Mouse (Mus musculus): ENCODE data around the gene Dgke. TPM values are rescaled to one million over a fixed set of nuclear protein-coding genes. Genes with fewer than 3 reads are reported as not detected.
"Not testable (repeated sequence)": the region's sequence is repeated elsewhere in the genome, so short reads cannot be mapped to it uniquely, and the experiment has no call there.

Gene Dgke
- polyA plus RNA-seq, 1 experiment from 2014 or later = 1.9 TPM

GRCm38 (mm10) chr11:89100403-89100802, 33.8 kb upstream of the Dgke start:
- WGBS = 1% methylated on average over 9 of the region's 9 CpGs
- Histone ChIP-seq H3K9ac (ENCODE audit: low read length) (no peak overlapping the region; the same call in 1 of the 2 replicates), H3K36me3 (ENCODE audit: control insufficient read depth, insufficient read depth, low read length) (no peaks in the 10 kb centered on the region), H3K4me1 (replicated peaks; ENCODE audit: control insufficient read depth, insufficient read depth) (0 out of 2 replicates have a peak, but pooled peaks cover 2% of the 10 kb centered on the region), H3K4me2 (replicated peaks; ENCODE audit: low read depth) (peak overlapping the region; percentile 58), H3K9me3 (ENCODE audit: control insufficient read depth, low read length) (no peaks in the 10 kb centered on the region), H3K27ac (replicated peaks) (no peak overlapping the region), H3K27me3 (ENCODE audit: control insufficient read depth, insufficient read depth, low read length) (no peaks in the 10 kb centered on the region), H3K4me3 (ENCODE audit: low read depth, low read length) (peak overlapping the region; percentile 35)
- DNase-seq (ENCODE audit: low spot score) = peak; percentile 89
- TF ChIP-seq CTCF (IDR thresholded peaks at IDR 0.05; ENCODE audit: low read depth) (peak; percentile 98), EP300 (optimal IDR thresholded peaks at IDR 0.05) (no peak)
- peak; percentile 95 for ATAC-seq (ENCODE audit: low FRiP score, low TSS enrichment)

- TF ChIP-seq CTCF (IDR thresholded peaks at IDR 0.05; ENCODE audit: low read depth) (no peak), EP300 (optimal IDR thresholded peaks at IDR 0.05) (no peak)
- Histone ChIP-seq H3K27me3 (ENCODE audit: control insufficient read depth, insufficient read depth, low read length) (no peaks in the 10 kb centered on the region), H3K36me3 (ENCODE audit: control insufficient read depth, insufficient read depth, low read length) (no peaks in the 10 kb centered on the region), H3K27ac (replicated peaks) (no peak overlapping the region), H3K4me3 (ENCODE audit: low read depth, low read length) (no peak overlapping the region), H3K4me2 (replicated peaks; ENCODE audit: low read depth) (no peak overlapping the region), H3K9ac (ENCODE audit: low read length) (no peak overlapping the region), H3K9me3 (ENCODE audit: control insufficient read depth, low read length) (no peaks in the 10 kb centered on the region), H3K4me1 (replicated peaks; ENCODE audit: control insufficient read depth, insufficient read depth) (0 out of 2 replicates have a peak, but pooled peaks cover 2% of the 10 kb centered on the region)
- 68% methylated on average over 6 of the region's 6 CpGs for WGBS
- ATAC-seq (ENCODE audit: low FRiP score, low TSS enrichment) (no peak), DNase-seq (ENCODE audit: low spot score) (no peak)
These were observed 32.3 kb upstream of the Dgke start for GRCm38 (mm10) chr11:89098930-89099329.

GRCm38 (mm10) chr11:89098083-89098835, 31.6 kb upstream of the Dgke start:
- Histone ChIP-seq H3K9me3 (ENCODE audit: control insufficient read depth, low read length) (no peaks in the 10 kb centered on the region), H3K9ac (ENCODE audit: low read length) (no peak overlapping the region), H3K27ac (replicated peaks) (no peak overlapping the region), H3K4me3 (ENCODE audit: low read depth, low read length) (no peak overlapping the region), H3K36me3 (ENCODE audit: control insufficient read depth, insufficient read depth, low read length) (no peaks in the 10 kb centered on the region), H3K27me3 (ENCODE audit: control insufficient read depth, insufficient read depth, low read length) (no peaks in the 10 kb centered on the region), H3K4me2 (replicated peaks; ENCODE audit: low read depth) (no peak overlapping the region), H3K4me1 (replicated peaks; ENCODE audit: control insufficient read depth, insufficient read depth) (0 out of 2 replicates have a peak, but pooled peaks cover 2% of the 10 kb centered on the region)
- no peak for DNase-seq (ENCODE audit: low spot score)
- no peak for TF ChIP-seq CTCF (IDR thresholded peaks at IDR 0.05; ENCODE audit: low read depth)
- no peak for TF ChIP-seq EP300 (optimal IDR thresholded peaks at IDR 0.05)
- WGBS = 81% methylated on average over 17 of the region's 17 CpGs
- no peak for ATAC-seq (ENCODE audit: low FRiP score, low TSS enrichment)

- H3K27ac ChIP-seq (replicated peaks); H3K9me3 ChIP-seq (ENCODE audit: control insufficient read depth, low read length); H3K27me3 ChIP-seq (ENCODE audit: control insufficient read depth, insufficient read depth, low read length); H3K36me3 ChIP-seq (ENCODE audit: control insufficient read depth, insufficient read depth, low read length); H3K4me1 ChIP-seq (replicated peaks; ENCODE audit: control insufficient read depth, insufficient read depth); DNase-seq (ENCODE audit: low spot score); H3K9ac ChIP-seq (ENCODE audit: low read length); ATAC-seq (ENCODE audit: low FRiP score, low TSS enrichment); H3K4me2 ChIP-seq (replicated peaks; ENCODE audit: low read depth); H3K4me3 ChIP-seq (ENCODE audit: low read depth, low read length): not testable (repeated sequence)
- 90% methylated on average over 10 of the region's 10 CpGs for whole genome bisulfite sequencing
These were observed 30.6 kb upstream of the Dgke start for GRCm38 (mm10) chr11:89097292-89097691.

GRCm38 (mm10) chr11:89095306-89095705, 28.7 kb upstream of the Dgke start:
- Histone ChIP-seq H3K4me2 (replicated peaks; ENCODE audit: low read depth) (no peak overlapping the region), H3K9ac (ENCODE audit: low read length) (no peak overlapping the region), H3K27ac (replicated peaks) (no peak overlapping the region), H3K4me1 (replicated peaks; ENCODE audit: control insufficient read depth, insufficient read depth) (no peaks in the 10 kb centered on the region), H3K4me3 (ENCODE audit: low read depth, low read length) (no peak overlapping the region), H3K27me3 (ENCODE audit: control insufficient read depth, insufficient read depth, low read length) (no peaks in the 10 kb centered on the region), H3K36me3 (ENCODE audit: control insufficient read depth, insufficient read depth, low read length) (no peaks in the 10 kb centered on the region), H3K9me3 (ENCODE audit: control insufficient read depth, low read length) (no peaks in the 10 kb centered on the region)
- ATAC-seq (ENCODE audit: low FRiP score, low TSS enrichment) = no peak
- TF ChIP-seq EP300 (optimal IDR thresholded peaks at IDR 0.05) = no peak
- TF ChIP-seq CTCF (IDR thresholded peaks at IDR 0.05; ENCODE audit: low read depth) = no peak
- no peak for DNase-seq (ENCODE audit: low spot score)
- whole genome bisulfite sequencing = 65% methylated on average over 3 of the region's 3 CpGs

GRCm38 (mm10) chr11:89092714-89093113, 26.1 kb upstream of the Dgke start:
- WGBS = 28% methylated on average over 9 of the region's 9 CpGs
- H3K9ac ChIP-seq (ENCODE audit: low read length) = no peak overlapping the region
- no peaks in the 10 kb centered on the region for H3K36me3 ChIP-seq (ENCODE audit: control insufficient read depth, insufficient read depth, low read length)
- no peak overlapping the region for H3K27ac ChIP-seq (replicated peaks)
- no peak overlapping the region for H3K4me3 ChIP-seq (ENCODE audit: low read depth, low read length)
- no peaks in the 10 kb centered on the region for H3K9me3 ChIP-seq (ENCODE audit: control insufficient read depth, low read length)
- no peak overlapping the region for H3K4me2 ChIP-seq (replicated peaks; ENCODE audit: low read depth)
- H3K4me1 ChIP-seq (replicated peaks; ENCODE audit: control insufficient read depth, insufficient read depth) = no peaks in the 10 kb centered on the region
- no peak for ATAC-seq (ENCODE audit: low FRiP score, low TSS enrichment)
- no peak for DNase-seq (ENCODE audit: low spot score)
- no peak for TF ChIP-seq CTCF (IDR thresholded peaks at IDR 0.05; ENCODE audit: low read depth)
- no peaks in the 10 kb centered on the region for H3K27me3 ChIP-seq (ENCODE audit: control insufficient read depth, insufficient read depth, low read length)

- 86% methylated on average over 6 of the region's 7 CpGs for WGBS
- ATAC-seq (ENCODE audit: low FRiP score, low TSS enrichment) = not testable (repeated sequence)
These were observed 23.7 kb upstream of the Dgke start for GRCm38 (mm10) chr11:89090359-89090758.

More at GRCm38 (mm10) chr11:89090359-89090758, 23.7 kb upstream of the Dgke start:
- H3K27me3 ChIP-seq (ENCODE audit: control insufficient read depth, insufficient read depth, low read length); H3K4me3 ChIP-seq (ENCODE audit: low read depth, low read length); H3K9ac ChIP-seq (ENCODE audit: low read length); H3K27ac ChIP-seq (replicated peaks); H3K36me3 ChIP-seq (ENCODE audit: control insufficient read depth, insufficient read depth, low read length); H3K9me3 ChIP-seq (ENCODE audit: control insufficient read depth, low read length); H3K4me2 ChIP-seq (replicated peaks; ENCODE audit: low read depth); DNase-seq (ENCODE audit: low spot score); H3K4me1 ChIP-seq (replicated peaks; ENCODE audit: control insufficient read depth, insufficient read depth): not testable (repeated sequence)

Measured in stomach, postnatal 0 days (tissue).